Mouse (Mus musculus): ENCODE measurements at regions not wholly inside any gene's neighbourhood (a gene's known extent, or its start where the extent isn't known, plus 50 kb on each side); places are given as distances from the start of the nearest gene placed in this dataset.

- Histone ChIP-seq H3K27ac (ENCODE audit: low read length) (peak overlapping the region; percentile 65; the same call in 1 of the 2 replicates), H3K4me2 (replicated peaks; ENCODE audit: low read depth, low read length) (no peak overlapping the region), H3K27me3 (replicated peaks; ENCODE audit: insufficient read depth, low read length) (no peaks in the 10 kb centered on the region), H3K36me3 (ENCODE audit: insufficient read depth, low read length) (no peaks in the 10 kb centered on the region), H3K9ac (replicated peaks; ENCODE audit: low read depth) (no peak overlapping the region), H3K4me1 (ENCODE audit: insufficient read depth, low read depth, low read length) (no peaks in the 10 kb centered on the region), H3K4me3 (ENCODE audit: low read depth, low read length) (no peak overlapping the region), H3K9me3 (ENCODE audit: low read length) (no peaks in the 10 kb centered on the region)
- WGBS = 53% methylated on average over 5 of the region's 5 CpGs
- peak; percentile 85 for ATAC-seq
- peak; percentile 68 for DNase-seq (ENCODE audit: low spot score)
- TF ChIP-seq EP300 (IDR thresholded peaks at IDR 0.05) = no peak
- TF ChIP-seq CTCF (IDR thresholded peaks at IDR 0.05) = no peak
Observed at GRCm38 (mm10) chr8:126768142-126768541, 174.4 kb upstream of the Irf2bp2 start.

GRCm38 (mm10) chr8:126767341-126767740 is 173.6 kb upstream of the Irf2bp2 start:
- ATAC-seq (peak; percentile 67), DNase-seq (ENCODE audit: low spot score) (peak; percentile 80)
- Histone ChIP-seq H3K9ac (replicated peaks; ENCODE audit: low read depth) (no peak overlapping the region), H3K27ac (ENCODE audit: low read length) (peak overlapping the region; percentile 65; the same call in 1 of the 2 replicates), H3K4me1 (ENCODE audit: insufficient read depth, low read depth, low read length) (no peaks in the 10 kb centered on the region), H3K4me2 (replicated peaks; ENCODE audit: low read depth, low read length) (no peak overlapping the region), H3K9me3 (ENCODE audit: low read length) (no peaks in the 10 kb centered on the region), H3K36me3 (ENCODE audit: insufficient read depth, low read length) (no peaks in the 10 kb centered on the region), H3K4me3 (ENCODE audit: low read depth, low read length) (no peak overlapping the region), H3K27me3 (replicated peaks; ENCODE audit: insufficient read depth, low read length) (no peaks in the 10 kb centered on the region)
- 55% methylated on average over 3 of the region's 3 CpGs for WGBS
- TF ChIP-seq CTCF (IDR thresholded peaks at IDR 0.05) = no peak
- TF ChIP-seq EP300 (IDR thresholded peaks at IDR 0.05) = peak; percentile 93

- no peak for ATAC-seq
- no peak for TF ChIP-seq CTCF (IDR thresholded peaks at IDR 0.05)
- peak; percentile 50; the same call in 1 of the 2 replicates for TF ChIP-seq EP300 (IDR thresholded peaks at IDR 0.05)
- no peaks in the 10 kb centered on the region for H3K36me3 ChIP-seq (ENCODE audit: insufficient read depth, low read length)
- H3K9ac ChIP-seq (replicated peaks; ENCODE audit: low read depth) = no peak overlapping the region
- no peaks in the 10 kb centered on the region for H3K27me3 ChIP-seq (replicated peaks; ENCODE audit: insufficient read depth, low read length)
- 68% methylated on average over 6 of the region's 6 CpGs for WGBS
- no peaks in the 10 kb centered on the region for H3K4me1 ChIP-seq (ENCODE audit: insufficient read depth, low read depth, low read length)
- no peaks in the 10 kb centered on the region for H3K9me3 ChIP-seq (ENCODE audit: low read length)
- H3K4me3 ChIP-seq (ENCODE audit: low read depth, low read length) = no peak overlapping the region
- no peak overlapping the region for H3K27ac ChIP-seq (ENCODE audit: low read length)
- no peak for DNase-seq (ENCODE audit: low spot score)
- H3K4me2 ChIP-seq (replicated peaks; ENCODE audit: low read depth, low read length) = no peak overlapping the region
Observed at GRCm38 (mm10) chr8:126765693-126766238, 172.0 kb upstream of the Irf2bp2 start.

GRCm38 (mm10) chr8:126763600-126763999 is 169.8 kb upstream of the Irf2bp2 start:
- Histone ChIP-seq H3K4me3 (ENCODE audit: low read depth, low read length) (no peak overlapping the region), H3K4me1 (ENCODE audit: insufficient read depth, low read depth, low read length) (no peaks in the 10 kb centered on the region), H3K27me3 (replicated peaks; ENCODE audit: insufficient read depth, low read length) (no peaks in the 10 kb centered on the region), H3K36me3 (ENCODE audit: insufficient read depth, low read length) (no peaks in the 10 kb centered on the region), H3K4me2 (replicated peaks; ENCODE audit: low read depth, low read length) (no peak overlapping the region), H3K27ac (ENCODE audit: low read length) (no peak overlapping the region), H3K9ac (replicated peaks; ENCODE audit: low read depth) (no peak overlapping the region), H3K9me3 (ENCODE audit: low read length) (no peaks in the 10 kb centered on the region)
- TF ChIP-seq EP300 (IDR thresholded peaks at IDR 0.05) (0 out of 2 replicates have a peak, but pooled peaks have one; percentile 7), CTCF (IDR thresholded peaks at IDR 0.05) (no peak)
- 77% methylated on average over 7 of the region's 7 CpGs for WGBS
- no peak for ATAC-seq
- DNase-seq (ENCODE audit: low spot score) = no peak

GRCm38 (mm10) chr8:126759711-126760110 is 165.9 kb upstream of the Irf2bp2 start:
- DNase-seq (ENCODE audit: low spot score) = peak; percentile 56
- H3K4me1 ChIP-seq (ENCODE audit: insufficient read depth, low read depth, low read length) = peaks cover 13% of the 10 kb centered on the region
- no peak for ATAC-seq
- H3K36me3 ChIP-seq (ENCODE audit: insufficient read depth, low read length) = no peaks in the 10 kb centered on the region
- no peak overlapping the region for H3K4me2 ChIP-seq (replicated peaks; ENCODE audit: low read depth, low read length)
- H3K4me3 ChIP-seq (ENCODE audit: low read depth, low read length) = no peak overlapping the region
- H3K27me3 ChIP-seq (replicated peaks; ENCODE audit: insufficient read depth, low read length) = no peaks in the 10 kb centered on the region
- no peak overlapping the region for H3K9ac ChIP-seq (replicated peaks; ENCODE audit: low read depth)
- 63% methylated on average over 7 of the region's 7 CpGs for WGBS
- no peak overlapping the region for H3K27ac ChIP-seq (ENCODE audit: low read length)
- H3K9me3 ChIP-seq (ENCODE audit: low read length) = no peaks in the 10 kb centered on the region
- TF ChIP-seq EP300 (IDR thresholded peaks at IDR 0.05) = no peak
- no peak for TF ChIP-seq CTCF (IDR thresholded peaks at IDR 0.05)

GRCm38 (mm10) chr8:126758951-126759350 is 165.2 kb upstream of the Irf2bp2 start:
- Histone ChIP-seq H3K4me2 (replicated peaks; ENCODE audit: low read depth, low read length) (no peak overlapping the region), H3K4me3 (ENCODE audit: low read depth, low read length) (no peak overlapping the region), H3K27me3 (replicated peaks; ENCODE audit: insufficient read depth, low read length) (no peaks in the 10 kb centered on the region), H3K9ac (replicated peaks; ENCODE audit: low read depth) (no peak overlapping the region), H3K4me1 (ENCODE audit: insufficient read depth, low read depth, low read length) (peaks cover 13% of the 10 kb centered on the region), H3K9me3 (ENCODE audit: low read length) (no peaks in the 10 kb centered on the region), H3K36me3 (ENCODE audit: insufficient read depth, low read length) (no peaks in the 10 kb centered on the region), H3K27ac (ENCODE audit: low read length) (peak overlapping the region; percentile 77; the same call in 1 of the 2 replicates)
- TF ChIP-seq CTCF (IDR thresholded peaks at IDR 0.05) (no peak), EP300 (IDR thresholded peaks at IDR 0.05) (no peak)
- ATAC-seq (no peak), DNase-seq (ENCODE audit: low spot score) (no peak)
- WGBS = 86% methylated on average over 4 of the region's 4 CpGs
